7 mouse cellular contexts compared by ENCODE assay signal in genomic region chr10:22461480-22462050, GRCm38 (mm10).
DNase-seq lines count a peak whose midpoint lies in the region; ATAC-seq lines count a peak whose summit lies in the region.
"Not testable (repeated sequence)": the region's sequence is repeated elsewhere in the genome, so short reads cannot be mapped to it uniquely, and the experiment has no call there.

No protein-coding gene starts in this region.

- H3K27ac ChIP-seq in forebrain, embryonic 13.5 days: peak overlapping the region; percentile 45; the same call in 1 of the 2 replicates
- peak overlapping the region; percentile 82 for H3K27ac ChIP-seq in hindbrain, embryonic 10.5 days
- not testable (repeated sequence) for H3K27ac ChIP-seq in hindbrain, embryonic 15.5 days (replicated peaks); midbrain, embryonic 16.5 days (ENCODE audit: low read length); neural tube, embryonic 14.5 days (ENCODE audit: low read depth, low read length)
- peak overlapping the region; percentile 72 for H3K27ac ChIP-seq in midbrain, embryonic 11.5 days (ENCODE audit: low read depth, low read length)

- peak overlapping the region; percentile 29; the same call in 1 of the 2 replicates for H3K4me2 ChIP-seq in forebrain, embryonic 13.5 days
- H3K4me2 ChIP-seq in hindbrain, embryonic 15.5 days; midbrain, embryonic 11.5 days; midbrain, embryonic 16.5 days (ENCODE audit: low read length); neural tube, embryonic 14.5 days (ENCODE audit: low read depth, low read length): not testable (repeated sequence)

- H3K36me3 ChIP-seq in forebrain, embryonic 13.5 days (ENCODE audit: poor library complexity, severe bottlenecking); hindbrain, embryonic 10.5 days; hindbrain, embryonic 15.5 days; midbrain, embryonic 11.5 days (ENCODE audit: control insufficient read depth, insufficient read depth, low read length); midbrain, embryonic 16.5 days (ENCODE audit: control insufficient read depth, insufficient read depth, low read length); neural tube, embryonic 14.5 days (ENCODE audit: control insufficient read depth, insufficient read depth, low read length): not testable (repeated sequence)

- H3K9me3 ChIP-seq in forebrain, embryonic 13.5 days (replicated peaks); hindbrain, embryonic 10.5 days; hindbrain, embryonic 15.5 days; midbrain, embryonic 11.5 days (ENCODE audit: control insufficient read depth, low read length); midbrain, embryonic 16.5 days (replicated peaks; ENCODE audit: control insufficient read depth, low read length, poor library complexity, severe bottlenecking); neural tube, embryonic 14.5 days (ENCODE audit: control insufficient read depth, low read length): not testable (repeated sequence)

- not testable (repeated sequence) for H3K27me3 ChIP-seq in forebrain, embryonic 13.5 days; hindbrain, embryonic 10.5 days (ENCODE audit: insufficient read depth, poor library complexity, severe bottlenecking); hindbrain, embryonic 15.5 days; midbrain, embryonic 11.5 days (ENCODE audit: control insufficient read depth, insufficient read depth, low read length); midbrain, embryonic 16.5 days (ENCODE audit: control insufficient read depth, insufficient read depth, low read depth, low read length); neural tube, embryonic 14.5 days (ENCODE audit: control insufficient read depth, insufficient read depth, low read length)

- not testable (repeated sequence) for H3K4me1 ChIP-seq in forebrain, embryonic 13.5 days; hindbrain, embryonic 10.5 days (replicated peaks); hindbrain, embryonic 15.5 days (replicated peaks); midbrain, embryonic 11.5 days (ENCODE audit: control insufficient read depth, insufficient read depth, low read length); midbrain, embryonic 16.5 days (ENCODE audit: control insufficient read depth, insufficient read depth, low read length); neural tube, embryonic 14.5 days (ENCODE audit: control insufficient read depth, insufficient read depth, low read length)

- WGBS in forebrain, embryonic 13.5 days: 17% methylated on average over 4 of the region's 4 CpGs
- WGBS in hindbrain, embryonic 10.5 days: 38% methylated on average over 4 of the region's 4 CpGs
- 11% methylated on average over 4 of the region's 4 CpGs for WGBS in hindbrain, embryonic 15.5 days
- WGBS in midbrain, embryonic 11.5 days: 27% methylated on average over 4 of the region's 4 CpGs
- 9% methylated on average over 4 of the region's 4 CpGs for WGBS in midbrain, embryonic 16.5 days
- 17% methylated on average over 4 of the region's 4 CpGs for WGBS in neural tube, embryonic 14.5 days

- H3K9ac ChIP-seq in forebrain, embryonic 13.5 days; hindbrain, embryonic 15.5 days; midbrain, embryonic 11.5 days (ENCODE audit: low read length); midbrain, embryonic 16.5 days (ENCODE audit: low read depth, low read length); neural tube, embryonic 14.5 days (replicated peaks; ENCODE audit: low read depth, low read length): not testable (repeated sequence)

- peak; percentile 83 for ATAC-seq in forebrain, embryonic 13.5 days
- peak; percentile 82; the same call in 1 of the 2 replicates for ATAC-seq in hindbrain, embryonic 15.5 days (ENCODE audit: low FRiP score, low read depth)
- peak; percentile 90 for ATAC-seq in midbrain, embryonic 11.5 days (ENCODE audit: low FRiP score)
- ATAC-seq in midbrain, embryonic 16.5 days: peak; percentile 85
- ATAC-seq in neural tube, embryonic 14.5 days (ENCODE audit: low read depth): peak; percentile 72

- H3K4me3 ChIP-seq in forebrain, embryonic 13.5 days; hindbrain, embryonic 15.5 days; midbrain, embryonic 11.5 days (ENCODE audit: low read depth, low read length); midbrain, embryonic 16.5 days (ENCODE audit: low read depth, low read length); neural tube, embryonic 14.5 days (ENCODE audit: low read depth, low read length): not testable (repeated sequence)
- H3K4me3 ChIP-seq in hindbrain, embryonic 10.5 days: peak overlapping the region; percentile 21; the same call in 1 of the 2 replicates

- DNase-seq in embryo, embryonic 10.5 days (ENCODE audit: low spot score): peak; percentile 18
- not testable (repeated sequence) for DNase-seq in hindbrain, embryonic 10.5 days (ENCODE audit: low spot score)
- DNase-seq in midbrain, embryonic 11.5 days (ENCODE audit: low spot score, missing footprints): peak; percentile 90
